Mouse (Mus musculus): Measurements from ENCODE around the gene Adamts14.

Gene Adamts14

GRCm38 (mm10) chr10:61179927-61180326, 93.3 kb downstream of the Adamts14 start:
- no peak for DNase-seq (ENCODE audit: low spot score)

GRCm38 (mm10) chr10:61178687-61179086, 94.6 kb downstream of the Adamts14 start:
- no peak for DNase-seq (ENCODE audit: low spot score)

DNA sequence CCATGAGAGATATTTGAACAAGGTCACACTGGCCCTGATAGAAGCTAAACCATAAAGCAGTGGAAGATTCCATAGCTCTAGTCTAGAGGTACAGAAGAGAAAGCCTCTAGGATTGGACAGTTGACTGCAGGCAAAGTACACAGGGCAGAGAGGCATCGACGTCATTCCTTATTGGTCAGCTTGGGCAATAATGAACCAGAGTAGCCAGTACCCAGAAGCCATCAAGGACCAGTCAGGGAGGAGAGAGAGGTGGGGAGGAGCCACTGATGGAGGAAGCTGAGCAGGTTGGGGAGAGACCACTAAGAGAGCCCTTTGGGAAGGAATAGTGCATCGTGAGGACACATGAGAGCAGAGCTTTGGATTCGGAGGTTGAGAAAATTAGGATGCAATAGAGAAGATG, 95.5 kb downstream of the Adamts14 start:
- no peak for DNase-seq (ENCODE audit: low spot score)

DNA sequence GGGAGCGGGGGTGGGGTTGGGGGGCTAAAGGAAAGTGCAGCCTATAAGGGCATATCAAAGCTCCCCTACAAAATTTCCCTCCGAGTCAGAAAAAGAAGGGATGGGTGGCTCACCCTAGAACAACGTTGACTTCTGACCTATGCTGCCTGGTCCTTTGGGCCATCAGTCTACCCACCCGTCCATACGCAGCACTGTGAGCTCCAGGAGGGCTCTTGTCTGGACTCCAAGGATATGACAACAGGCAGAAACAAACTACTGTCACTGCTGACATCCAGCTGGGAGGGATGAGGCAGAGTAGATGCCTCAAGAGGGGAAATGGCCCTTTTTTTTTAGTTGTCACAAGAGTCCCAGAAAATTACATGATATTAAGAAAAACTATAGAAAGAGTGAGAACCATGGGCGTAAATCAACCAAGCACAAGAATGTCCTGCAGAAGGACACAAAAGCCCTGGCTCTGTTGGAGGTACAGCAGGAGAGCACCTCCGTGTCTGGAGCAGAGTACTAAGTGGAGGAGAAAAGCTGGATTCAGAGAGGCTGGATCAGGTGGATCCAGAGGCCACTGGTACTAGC, 96.9 kb downstream of the Adamts14 start:
- DNase-seq (ENCODE audit: low spot score) = no peak

- no peak for DNase-seq (ENCODE audit: low spot score)
Observed at GRCm38 (mm10) chr10:61175442-61176204, 97.6 kb downstream of the Adamts14 start.

DNA sequence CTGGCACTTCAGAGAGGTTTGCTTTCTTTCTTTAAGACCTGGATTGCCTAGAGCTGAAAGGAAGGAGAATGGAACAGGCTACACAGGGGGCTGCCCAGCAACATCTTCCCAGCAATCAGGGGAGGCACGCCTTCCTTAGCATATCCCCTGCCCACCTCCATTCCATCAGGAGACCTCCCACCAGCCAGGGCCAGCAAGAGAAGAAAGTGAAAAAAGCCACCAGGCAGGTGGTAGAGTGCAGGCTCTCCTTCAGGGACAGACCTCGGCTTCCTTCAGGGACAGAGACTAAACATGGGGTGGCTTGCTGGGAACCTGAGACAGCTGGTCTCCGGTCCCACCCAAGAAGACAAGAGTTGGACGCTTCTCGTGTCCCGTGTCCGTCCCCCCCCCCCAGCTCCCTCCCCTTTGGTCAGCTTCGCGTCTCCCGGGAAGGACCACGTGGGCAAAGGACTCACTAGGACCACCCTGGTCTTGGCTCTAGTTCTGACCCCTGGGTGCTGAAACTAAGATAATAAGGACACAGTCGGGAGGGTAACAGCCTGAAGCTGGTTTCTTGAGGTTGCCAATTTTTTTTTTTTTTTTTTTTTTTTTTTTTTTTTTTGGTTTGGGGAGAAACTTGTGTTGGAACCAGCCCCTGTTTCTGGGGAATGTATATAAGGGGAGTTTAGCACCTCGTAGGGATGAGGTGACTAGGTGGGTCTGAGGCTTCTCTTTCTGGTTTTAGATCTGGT, 98.4 kb downstream of the Adamts14 start:
- no peak for DNase-seq (ENCODE audit: low spot score)

DNA sequence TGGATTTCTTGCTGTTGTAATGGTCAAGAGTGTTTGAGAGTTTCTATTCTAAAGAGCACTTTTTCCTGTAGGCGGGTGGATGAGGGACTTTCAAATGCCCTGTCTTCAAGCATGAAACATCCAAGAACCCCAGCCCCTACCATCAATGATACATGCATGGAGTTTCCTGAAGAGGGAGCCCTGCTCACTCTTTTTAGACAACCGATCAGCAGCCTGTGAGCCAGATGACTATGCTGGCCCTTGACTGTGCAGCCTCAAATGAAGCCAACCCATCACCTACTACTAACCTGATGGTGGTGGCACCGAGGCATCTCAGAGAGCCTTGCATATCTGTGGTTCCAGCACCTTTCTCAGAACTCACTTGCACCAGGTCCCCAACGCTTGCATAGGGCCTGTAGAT, 100.7 kb downstream of the Adamts14 start:
- no peak for DNase-seq (ENCODE audit: low spot score)

- DNase-seq (ENCODE audit: low spot score) = no peak
Observed at GRCm38 (mm10) chr10:61171654-61172053, 101.6 kb downstream of the Adamts14 start, which contains the start of gene Tbata. Tbata (plus strand) TSS chr10:61171954.

- DNase-seq (ENCODE audit: low spot score) = no peak
Observed at GRCm38 (mm10) chr10:61168393-61168792, 104.8 kb downstream of the Adamts14 start.

GRCm38 (mm10) chr10:61167333-61168096, 105.7 kb downstream of the Adamts14 start:
- DNase-seq (ENCODE audit: low spot score) = no peak

- no peak for DNase-seq (ENCODE audit: low spot score)
Observed at GRCm38 (mm10) chr10:61162366-61162765, 110.9 kb downstream of the Adamts14 start.

DNA sequence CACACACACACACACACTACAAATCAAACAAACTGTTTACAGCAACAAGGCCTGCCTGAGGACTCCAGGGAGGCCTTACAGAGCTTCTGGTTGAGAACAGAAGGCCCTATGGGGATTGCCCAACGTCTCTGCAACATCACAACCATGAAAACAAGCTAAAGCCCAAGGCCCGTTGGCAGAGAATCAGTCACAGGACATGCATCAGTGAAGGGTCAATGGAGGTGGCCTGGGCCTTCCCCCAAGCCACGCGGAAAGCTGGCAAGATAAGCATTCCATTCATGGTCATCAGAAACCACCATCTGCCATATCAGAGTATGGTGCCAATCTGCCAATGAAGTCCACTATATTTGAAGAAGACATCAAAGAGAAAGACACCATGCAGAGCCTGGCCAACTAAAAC, 112.6 kb downstream of the Adamts14 start:
- no peak for DNase-seq (ENCODE audit: low spot score)

DNA sequence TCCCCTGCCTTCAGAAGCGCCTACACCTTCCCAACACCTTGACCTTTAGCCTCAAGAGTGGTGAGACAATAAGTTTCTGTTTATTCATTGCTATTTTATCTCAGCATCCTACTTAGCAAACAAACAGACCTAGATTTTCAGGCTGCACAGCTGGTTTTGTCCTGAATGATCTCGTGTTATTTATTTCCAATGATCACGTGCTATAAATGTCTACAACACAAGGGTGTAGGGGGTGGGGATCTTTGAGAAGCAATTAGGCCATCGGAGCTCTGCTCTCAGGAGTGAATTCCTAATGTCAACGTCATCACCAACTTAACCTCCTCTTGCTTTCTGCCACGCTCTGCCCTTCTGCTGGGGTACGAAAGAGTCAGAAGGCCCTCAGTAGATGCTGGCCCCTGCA, 113.1 kb downstream of the Adamts14 start:
- DNase-seq (ENCODE audit: low spot score) = no peak

DNA sequence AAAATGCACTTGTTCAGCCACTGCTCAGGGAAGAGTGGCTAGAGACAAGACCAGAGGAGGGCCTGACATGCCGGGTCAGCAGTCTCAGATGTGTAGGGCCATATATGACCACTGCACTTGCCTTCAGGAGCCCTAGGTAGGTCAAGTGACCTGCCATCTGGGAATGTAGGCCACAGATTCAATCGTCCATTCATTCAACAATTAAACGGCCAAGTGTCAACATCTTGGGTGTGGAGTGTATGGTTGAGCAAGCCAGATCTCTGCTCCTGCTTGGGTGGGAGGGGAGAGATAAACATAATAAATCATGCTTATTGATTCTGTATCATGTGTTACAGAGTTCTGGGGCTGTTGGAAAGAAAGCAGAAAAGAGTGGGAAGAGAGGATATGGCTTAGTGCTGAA, 114.6 kb downstream of the Adamts14 start:
- DNase-seq (ENCODE audit: low spot score) = no peak

- no peak for DNase-seq (ENCODE audit: low spot score)
Observed at GRCm38 (mm10) chr10:61156453-61156852, 116.8 kb downstream of the Adamts14 start.

DNA sequence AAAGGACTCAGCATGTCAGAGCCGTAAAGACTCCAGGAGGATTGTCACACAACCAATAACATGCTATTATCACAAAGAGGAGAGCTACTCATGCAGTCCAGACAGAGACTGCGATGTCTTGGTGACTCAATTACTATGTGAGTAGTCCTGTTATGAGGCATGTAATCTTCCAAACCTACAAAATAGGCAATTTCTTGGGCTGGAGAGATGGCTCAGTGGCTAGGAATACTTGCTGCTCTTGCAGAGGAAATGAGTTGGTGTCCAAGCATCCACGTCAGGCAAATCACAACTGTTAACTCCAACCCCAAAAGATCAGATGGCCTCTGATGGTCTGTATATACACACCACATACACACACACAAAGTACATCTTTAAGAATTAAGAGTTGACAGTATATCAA, 117.6 kb downstream of the Adamts14 start:
- no peak for DNase-seq (ENCODE audit: low spot score)

- no peak for DNase-seq (ENCODE audit: low spot score)
Observed at GRCm38 (mm10) chr10:61152131-61152530, 121.1 kb downstream of the Adamts14 start.

DNA sequence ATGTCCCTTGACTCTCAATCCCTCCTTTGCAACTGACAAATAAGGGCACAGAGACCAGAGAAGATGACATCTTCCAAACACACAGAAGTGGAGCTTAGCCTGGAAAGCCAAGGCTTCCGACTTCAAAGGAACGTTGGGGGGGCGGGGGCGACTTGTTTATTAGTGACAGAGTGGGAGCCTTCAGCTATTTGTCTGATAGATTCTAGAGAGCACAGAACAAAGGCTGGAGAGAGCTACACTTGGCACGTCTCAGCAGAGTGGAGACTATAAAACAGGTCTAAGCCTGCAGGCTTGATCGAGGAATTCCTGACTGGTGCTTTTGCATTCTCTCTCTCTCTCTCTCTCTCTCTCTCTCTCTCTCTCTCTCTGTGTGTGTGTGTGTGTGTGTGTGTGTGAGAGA, 122.6 kb downstream of the Adamts14 start:
- DNase-seq (ENCODE audit: low spot score) = no peak

DNA sequence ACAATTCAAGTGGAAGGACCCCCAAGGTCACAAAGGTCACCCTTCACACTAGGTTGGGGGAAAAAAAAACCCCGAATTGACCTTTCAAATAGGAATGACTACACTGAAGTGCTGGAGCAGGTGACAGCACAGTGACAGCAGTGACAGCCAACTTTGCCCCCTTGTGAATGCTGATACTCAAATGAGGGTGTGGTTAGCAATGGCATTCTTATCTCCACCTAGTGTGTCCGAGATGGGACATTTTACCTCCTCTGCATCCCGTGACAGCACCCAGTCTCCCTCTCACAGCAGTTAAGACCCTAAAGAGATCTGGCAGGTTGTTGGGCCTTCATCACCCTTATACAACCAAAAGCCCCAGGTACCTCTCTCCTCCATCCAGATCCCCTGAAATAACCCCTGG, 123.8 kb downstream of the Adamts14 start:
- DNase-seq (ENCODE audit: low spot score) = no peak

GRCm38 (mm10) chr10:61147157-61148040, 125.8 kb downstream of the Adamts14 start, which contains the start of gene Sgpl1:
Sgpl1 (minus strand) TSS chr10:61147703.
- DNase-seq (ENCODE audit: low spot score) = peak; percentile 88
